Mouse (Mus musculus) cerebellum, adult 9-10 months (tissue): ENCODE measurements around the gene Dexi.

ENCODE experiments used
- DNase-seq: peaks from one replicate; pipeline ENCODE4 v3.0.0; 2022

The Dexi gene

DNA sequence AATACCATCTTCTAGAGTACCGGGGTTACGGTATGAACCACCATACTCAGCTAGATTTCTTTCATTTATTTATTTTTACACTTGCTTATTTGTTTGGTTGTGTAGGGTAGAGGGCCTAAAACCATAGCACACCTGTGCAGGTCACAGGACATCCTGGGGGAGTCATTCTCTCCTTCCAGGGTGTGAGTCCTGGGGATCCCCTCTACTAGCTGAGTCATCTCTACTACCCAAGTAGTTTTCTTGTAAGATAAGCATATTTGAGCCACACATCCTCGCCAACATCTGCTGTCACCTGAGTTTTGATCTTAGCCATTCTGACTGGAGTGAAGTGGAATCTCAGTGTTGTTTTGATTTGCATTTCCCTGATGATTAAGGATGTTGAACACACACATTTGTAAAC is 50.3 kb downstream of the Dexi start:
- no peak for DNase-seq

DNA sequence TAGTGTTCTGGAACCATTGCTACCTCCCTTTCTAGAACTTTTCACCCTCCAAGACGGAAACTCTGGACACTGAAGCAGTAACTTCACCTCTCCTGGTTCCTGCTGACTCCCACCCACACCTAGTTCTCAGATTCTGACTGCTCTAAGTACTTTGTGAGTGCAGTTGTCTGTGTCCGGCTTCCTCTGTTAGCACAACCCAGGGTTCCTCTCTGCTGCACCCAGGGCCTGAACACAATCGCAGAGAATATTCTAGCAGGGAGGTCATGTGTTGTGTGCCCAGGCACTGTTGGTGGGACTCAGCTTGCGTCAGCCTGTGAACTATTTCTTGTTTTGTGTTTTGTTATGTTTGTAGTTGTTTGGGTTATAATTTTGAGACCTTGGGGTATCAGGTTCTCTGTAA is 51.1 kb downstream of the Dexi start:
- DNase-seq = no peak

DNA sequence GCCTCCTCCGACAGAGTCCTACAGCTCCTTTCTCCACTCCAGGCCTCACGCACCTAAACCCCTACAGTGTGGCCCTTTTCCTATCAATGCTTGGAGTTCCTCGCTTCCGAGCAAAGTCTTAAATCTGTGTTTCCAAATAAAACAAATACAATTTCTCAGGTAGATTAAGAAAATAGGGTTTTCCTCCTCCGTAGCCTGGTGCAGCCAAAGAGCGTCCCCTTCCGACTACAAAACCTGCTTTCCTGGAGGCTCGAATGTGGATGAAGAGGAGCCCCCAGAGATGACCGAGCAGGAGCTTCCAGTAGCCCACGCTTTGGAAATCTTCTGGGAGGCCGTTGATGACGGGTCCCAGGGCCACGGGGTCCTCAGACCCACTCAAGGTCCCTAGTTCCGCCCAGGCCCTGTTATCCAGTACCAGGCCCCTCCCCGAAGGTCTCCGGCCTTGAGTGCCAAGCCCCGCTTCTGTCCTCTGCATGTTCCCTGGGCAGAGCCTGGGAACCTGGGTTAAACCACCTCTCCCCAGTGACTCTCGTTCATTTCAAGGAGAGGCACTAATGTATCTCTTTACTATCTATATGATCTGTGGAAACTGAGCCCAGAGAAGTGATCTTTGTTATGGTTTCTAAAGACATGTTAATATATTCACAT is 52.2 kb downstream of the Dexi start:
- DNase-seq = no peak

DNA sequence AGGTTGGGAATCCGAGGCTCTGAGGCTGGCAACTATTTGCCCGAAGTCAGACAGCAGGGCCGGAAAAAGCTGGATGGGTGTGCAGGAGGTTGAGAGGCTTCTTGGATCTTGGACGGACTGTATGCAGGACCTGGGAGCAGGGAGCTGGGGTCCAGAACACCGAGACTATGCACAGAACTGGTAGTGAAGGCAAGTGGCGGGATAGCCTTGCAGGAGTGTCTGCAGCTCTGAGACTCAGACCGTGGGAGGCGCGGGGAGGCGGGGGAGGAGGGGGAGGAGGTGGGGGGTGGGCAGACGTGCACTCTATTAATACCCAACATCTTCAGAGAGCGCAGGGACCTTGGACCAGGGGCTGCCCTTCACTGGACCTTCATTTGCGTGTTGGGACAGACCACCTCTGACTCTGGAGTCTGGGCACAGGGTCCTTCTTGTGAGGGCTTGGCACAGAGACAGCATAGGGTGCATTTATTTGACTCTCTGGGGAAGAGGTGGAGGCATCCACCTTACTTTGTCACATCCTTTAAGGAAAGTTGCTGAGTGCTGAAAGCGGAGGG is 52.9 kb downstream of the Dexi start:
- no peak for DNase-seq

DNA sequence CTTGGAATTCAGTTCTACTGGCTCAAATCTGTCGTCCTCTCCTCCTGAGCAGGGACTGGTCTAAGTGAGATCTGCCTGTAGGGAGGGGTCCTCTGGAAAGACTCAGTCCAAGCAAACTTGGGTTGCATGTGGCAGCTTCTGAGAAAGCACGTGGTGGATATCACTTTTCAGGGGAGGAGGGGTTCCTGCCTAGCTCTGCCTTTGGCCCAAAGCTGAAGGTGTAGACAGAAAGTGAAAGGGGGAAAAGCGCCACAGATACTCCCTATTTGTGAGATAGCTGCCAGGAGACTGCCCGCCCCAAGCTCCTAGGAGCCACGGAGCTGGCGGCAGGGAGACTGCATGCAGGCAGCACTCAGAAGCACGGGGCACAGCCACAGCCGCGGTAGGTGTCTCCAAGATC is 53.4 kb downstream of the Dexi start:
- no peak for DNase-seq

DNA sequence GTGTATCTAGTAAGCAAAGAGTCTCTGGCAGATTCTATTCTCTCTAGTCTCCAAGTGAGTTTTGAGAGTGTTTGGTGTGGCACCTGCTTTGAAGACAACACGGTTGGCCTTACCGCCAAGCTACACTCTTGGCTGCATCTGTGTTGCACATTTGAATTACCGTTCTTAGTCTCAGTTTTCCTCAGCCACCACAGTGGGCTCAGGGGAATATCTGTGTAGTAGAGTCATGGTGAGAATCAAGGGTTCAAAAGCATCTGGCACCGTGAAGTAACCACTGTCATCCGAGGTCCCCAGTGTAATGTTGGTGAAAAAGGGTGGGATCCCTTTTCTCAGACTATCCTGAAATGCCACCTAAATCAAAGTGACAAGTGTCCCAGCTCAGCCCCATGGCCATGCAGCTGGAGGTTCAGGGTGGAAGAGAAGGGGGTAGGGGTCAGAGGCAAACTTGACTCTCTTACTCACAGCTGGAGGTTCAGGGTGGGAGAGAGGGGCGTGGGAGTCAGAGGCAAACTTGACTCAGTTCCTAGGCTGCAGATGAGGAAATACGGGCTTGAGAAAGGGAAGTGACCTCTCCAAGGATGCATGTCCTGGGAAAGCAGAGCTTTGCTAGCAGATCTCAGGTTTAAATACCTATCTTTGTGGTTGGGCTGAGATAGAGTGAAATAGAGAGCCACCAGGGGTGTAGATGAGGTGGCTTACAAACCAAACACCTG is 53.9 kb downstream of the Dexi start:
- no peak for DNase-seq

DNA sequence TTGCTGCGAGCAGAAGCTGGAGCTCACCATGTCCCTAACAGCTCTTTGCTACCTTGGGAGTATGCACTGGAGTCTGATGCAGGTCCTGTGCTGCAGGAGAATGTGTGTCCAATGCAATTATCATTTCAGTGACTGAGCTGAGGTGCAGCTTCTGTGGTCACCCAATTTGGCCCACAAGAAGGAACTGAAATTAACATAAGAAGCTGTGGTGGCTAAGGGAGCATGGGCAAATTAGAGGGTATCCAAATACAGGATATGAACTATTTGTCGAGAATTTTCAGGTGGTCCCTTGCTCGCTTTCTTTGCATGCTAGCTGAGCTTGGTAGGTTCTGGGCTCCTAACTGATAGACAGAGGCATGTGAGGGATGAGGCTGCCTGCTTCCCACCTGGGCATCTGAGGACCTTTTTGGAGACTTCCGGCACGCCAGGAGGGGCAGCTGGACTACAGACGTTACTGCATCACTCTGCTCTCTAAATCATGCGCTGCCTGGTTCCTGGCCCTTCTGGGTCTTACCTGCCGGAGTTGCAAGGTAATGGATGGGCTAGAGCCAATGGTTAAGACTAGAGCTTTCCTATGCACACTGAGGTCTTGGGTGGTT is 54.9 kb downstream of the Dexi start:
- DNase-seq = no peak

DNA sequence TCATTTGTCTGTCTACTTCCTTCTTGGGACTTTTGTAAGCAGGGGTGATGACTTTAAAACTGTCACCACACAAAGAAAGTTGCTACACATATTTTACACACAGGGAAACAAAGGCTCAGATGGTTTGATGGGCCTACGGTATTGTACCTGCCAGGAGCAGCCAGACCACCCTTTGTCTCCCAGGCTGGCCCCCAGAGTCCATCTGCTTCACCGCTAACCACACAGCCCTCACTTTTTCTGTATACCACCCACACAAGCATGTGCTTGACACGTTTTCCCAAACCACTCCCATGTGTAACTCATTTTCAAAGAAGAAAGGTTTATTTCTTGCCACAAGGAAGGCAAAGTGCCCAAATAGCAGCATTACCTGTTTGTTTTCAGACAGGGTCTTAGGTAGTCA is 55.9 kb downstream of the Dexi start:
- no peak for DNase-seq

DNA sequence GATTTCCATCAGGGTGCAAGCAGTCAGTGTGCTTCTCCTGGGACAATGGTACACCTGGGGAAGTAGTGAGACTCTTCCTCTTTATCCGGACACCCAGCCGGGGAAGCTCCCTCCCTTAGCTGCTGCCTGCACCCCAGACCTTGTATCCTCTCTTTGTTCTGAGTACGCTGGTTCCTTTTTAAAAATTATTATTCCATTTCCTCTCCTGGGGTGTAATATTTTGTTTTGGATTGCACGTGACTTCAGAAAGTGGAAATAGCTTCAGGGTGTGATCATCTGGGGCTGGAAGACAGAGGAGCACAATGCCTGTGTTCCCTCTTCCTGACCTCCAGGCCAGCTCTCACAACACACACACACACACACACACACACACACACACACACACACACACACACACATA is 60.5 kb downstream of the Dexi start:
- no peak for DNase-seq

DNA sequence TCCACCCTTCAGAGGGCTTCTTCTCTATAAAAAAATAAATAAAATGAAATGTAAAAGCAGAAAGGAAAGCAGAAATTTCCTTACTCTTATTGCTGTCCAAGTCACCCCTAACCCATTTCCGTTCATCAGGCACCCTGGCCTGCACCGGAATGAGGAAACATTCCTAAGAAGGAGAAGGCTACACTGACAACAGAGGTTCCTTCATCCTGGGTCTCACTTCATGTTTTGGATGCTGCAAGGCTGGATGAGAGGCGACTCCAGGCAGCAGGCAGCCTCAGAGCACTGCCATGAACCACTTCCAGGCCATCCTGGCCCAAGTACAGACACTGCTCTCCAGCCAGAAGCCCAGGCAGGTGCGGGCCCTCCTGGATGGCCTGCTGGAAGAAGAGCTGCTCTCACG is 63.0 kb downstream of the Dexi start, which contains the start of gene Ciita:
Ciita (plus strand) TSS at position 203 of the 400 bp plus-strand sequence.
- no peak for DNase-seq

DNA sequence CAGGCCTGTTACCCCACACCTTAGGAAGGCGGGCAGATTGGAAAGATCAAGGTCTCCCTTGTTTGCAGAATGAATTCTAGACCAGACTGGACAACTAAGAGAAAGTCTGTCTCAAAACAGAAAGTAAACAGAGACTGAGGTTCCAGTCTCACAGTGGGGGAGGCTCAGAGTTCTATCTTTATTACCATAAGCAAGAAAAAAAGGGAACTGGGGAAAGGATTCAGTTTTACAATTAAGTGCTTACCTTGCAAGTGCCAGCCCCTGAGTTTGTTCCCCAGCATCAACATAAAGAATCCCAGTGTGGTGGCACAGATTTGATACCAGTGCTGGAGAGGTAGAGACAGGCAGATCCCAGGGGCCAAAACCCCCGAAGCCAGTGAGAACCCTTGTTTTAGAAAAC is 66.9 kb downstream of the Dexi start:
- no peak for DNase-seq

DNA sequence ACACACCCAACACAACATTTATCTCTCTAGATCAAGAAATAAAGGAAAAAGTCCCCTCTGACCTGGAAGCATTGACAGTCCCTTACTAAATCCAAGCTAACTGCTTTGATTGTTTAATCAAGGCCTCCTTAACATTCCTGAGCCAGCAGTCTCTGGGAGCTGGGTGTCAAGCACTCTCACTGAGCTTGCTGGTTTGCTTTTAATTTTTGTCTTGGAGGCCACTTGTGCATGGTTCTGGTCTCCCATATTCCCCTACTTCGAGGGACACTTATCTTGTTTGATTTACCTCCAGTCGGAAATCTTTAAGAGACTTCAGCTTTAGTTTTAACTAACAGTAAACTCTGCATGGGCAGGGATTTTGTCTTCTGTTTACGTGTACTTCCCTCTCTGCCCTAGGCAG is 67.9 kb downstream of the Dexi start:
- DNase-seq = no peak

DNA sequence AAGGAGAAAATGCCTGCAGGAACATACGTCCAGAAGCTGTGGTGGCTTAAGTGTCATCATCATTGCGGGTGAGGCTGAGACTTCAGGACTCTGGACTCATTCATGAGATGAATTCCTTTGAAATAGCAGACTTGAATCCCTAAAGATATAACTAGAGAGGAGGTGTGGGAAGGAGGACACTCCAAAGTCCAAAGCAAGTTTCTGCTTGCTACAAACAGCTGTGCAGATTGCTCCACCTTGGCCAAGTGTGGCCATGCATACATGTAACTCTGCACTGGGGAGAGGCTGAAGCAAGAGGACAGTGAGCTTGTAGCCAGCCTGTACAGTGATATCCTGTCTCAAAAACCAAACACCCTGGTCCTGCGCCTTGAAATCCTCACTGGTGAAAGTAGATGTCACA is 70.9 kb downstream of the Dexi start:
- DNase-seq = no peak

DNA sequence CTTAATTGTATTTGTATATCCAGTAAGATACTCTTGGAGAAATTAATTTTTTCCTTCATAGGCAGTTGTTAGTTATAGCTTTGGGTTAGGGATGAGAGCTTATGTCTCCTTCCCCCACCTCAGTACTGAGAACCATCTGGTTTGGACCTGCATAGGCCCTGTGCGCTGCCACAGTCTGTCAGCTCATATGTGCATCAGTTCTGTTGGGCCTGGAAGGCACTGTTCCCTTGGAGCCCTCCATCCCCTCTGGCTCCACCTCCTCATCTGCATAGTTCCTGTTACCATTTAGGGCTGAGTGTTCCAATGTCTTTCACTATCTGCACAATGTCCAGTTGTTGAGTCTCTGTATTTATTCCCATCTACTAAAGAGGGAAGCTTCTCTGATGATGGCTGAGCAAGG is 74.7 kb downstream of the Dexi start:
- DNase-seq = no peak

DNA sequence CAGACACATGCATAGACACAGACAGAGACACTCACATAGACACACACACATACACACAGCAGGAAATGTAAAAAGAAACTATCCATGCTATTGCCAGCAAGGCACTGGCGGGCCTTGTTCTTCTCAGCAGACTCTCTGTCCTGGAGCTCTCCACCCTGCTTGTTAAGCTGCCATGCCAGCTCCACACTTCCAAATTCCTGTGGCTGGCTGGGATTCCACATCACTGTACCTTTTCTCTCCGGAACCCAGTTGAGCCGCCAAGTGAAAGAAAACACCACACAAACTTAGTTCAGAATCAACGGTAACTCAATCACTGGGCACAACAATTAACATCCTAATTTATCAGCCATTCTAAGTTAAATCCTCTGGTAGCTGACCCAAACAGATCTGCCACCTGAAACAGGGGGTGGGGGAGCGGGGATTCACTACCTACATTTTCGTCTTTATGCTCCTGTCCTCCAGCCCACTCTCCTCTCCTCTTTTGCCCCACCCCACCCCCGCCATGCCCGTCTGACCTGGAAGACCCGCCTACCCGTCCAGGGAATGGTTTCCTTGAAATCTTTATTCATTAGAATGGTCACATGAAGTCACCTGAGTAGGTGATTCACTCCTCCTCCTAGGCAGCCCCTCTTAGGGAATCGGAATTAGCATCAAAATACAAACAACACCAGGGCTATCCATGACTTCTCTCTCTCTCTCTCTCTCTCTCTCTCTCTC is 75.3 kb downstream of the Dexi start:
- no peak for DNase-seq

DNA sequence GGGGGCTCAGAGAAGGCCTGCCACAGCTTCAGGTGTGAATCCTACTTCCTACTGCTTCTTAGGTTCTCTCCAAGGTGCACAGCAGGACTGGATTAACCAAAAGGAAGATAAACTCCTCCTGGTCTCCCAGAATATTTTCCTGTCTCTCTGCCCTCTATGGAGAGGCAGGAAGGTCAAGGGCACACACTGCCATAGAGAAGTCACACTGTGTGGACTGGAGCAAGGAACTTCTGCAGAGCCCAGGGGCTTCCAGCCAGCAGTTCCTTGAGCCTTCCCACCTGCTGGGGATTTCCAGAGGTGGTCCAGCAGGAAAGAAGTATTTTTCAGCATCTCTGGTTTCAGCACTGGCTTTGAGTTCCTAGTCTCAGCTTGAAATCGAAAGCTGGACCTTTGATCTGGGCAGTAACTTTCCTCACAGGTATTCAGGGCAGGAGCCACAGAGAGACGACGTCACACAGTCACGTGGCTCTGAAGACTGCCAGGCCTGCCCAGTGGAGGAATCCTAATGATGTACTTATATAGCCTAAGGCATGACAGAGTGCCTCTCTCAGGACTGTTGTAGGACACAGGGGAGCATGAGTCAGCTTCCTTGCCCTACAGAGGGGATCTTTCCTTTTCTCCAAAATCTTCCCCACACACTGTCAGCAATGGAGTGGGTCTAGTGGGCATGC is 77.7 kb downstream of the Dexi start:
- DNase-seq = no peak

DNA sequence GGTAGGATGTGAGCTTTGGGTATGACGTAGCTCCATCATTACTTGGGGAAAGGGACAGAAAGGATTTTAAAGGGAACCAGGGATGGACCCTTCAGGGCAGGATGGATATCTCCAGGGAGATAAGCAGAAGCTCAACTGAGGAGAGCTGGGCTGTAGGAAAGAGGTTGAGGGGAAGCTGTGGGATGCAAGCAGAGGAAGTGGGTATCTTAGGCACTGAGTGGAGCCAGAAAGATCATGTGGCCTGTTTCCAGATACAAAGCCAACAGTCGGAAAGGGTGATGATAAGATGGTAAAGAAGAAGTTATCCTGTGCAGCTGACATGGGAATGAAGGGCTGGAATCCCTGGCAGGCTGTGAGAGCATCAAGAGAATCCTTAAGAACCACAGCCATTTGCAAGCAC is 81.7 kb downstream of the Dexi start:
- DNase-seq = no peak

DNA sequence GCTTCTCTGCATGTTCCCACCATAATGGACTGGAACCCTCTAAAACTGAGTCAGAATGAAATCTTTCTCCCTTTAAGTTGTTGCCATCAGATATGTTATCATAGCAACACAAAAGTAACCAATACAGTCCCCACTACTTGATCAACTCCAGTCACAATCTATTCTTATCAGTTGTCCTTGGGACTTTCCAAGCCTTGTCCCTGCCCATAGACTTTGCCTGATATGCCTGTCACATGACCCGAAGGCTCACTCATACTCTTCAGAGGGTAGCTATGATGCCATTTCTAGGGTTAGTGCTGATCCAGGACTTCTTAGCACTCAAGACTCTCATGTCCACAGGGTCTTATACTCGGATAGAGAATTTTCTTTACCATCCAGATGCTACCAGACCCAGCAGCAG is 82.7 kb downstream of the Dexi start:
- DNase-seq = no peak

DNA sequence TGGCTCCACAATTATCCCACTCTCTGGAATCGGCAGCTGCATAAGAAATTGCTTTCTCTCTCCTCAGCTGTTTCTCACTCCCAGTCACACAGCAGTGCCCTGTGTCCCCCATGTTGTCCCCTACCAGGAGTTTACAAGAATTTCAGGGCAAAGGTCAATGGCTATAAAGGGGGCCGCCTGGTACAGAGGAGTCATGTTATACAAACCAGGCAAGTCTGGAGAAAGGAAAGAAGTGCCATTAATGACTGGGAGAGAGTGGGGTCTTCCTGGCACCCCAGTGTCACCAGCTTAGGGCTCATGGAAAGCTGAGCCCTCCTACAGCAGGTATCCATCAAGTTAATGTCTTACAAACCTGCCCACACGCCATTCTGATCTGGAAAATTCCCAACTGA is 88.3 kb downstream of the Dexi start:
- no peak for DNase-seq

DNA sequence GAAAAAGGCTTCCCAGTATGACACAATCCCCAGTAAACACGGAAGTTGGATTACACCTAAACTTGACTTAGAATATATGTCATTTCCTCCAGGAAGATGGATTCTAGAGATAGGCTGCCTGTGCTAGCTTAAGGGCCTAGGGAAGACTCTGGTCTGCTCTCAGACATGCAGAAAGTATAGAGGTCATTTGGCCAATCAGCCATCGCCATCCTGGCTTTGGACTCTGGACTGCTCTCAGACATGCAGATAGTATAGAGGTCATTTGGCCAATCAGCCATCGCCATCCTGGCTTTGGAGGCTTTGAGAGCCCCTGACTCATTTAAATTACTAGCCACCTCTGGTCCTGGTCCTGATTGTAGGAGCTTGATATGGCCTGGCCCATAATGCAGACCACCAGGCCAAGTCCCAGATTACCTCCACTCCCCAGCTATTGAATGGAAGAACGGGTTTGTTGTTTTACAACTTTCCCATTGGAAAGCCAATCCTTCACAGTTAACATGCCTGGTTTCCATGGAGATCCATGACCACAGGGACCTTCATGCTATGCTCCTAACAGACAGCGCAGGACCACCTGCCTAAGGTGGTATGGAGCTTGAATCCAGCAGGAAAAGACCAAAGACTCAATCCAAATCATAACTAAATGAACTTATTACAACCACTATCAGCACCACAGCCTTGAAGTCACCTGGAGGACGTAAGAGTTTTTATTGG is 88.8 kb downstream of the Dexi start:
- DNase-seq = no peak
